Mouse (Mus musculus) heart, adult 2 months (tissue): ENCODE data around the gene Ascc1.
"Not testable (repeated sequence)": the region's sequence is repeated elsewhere in the genome, so short reads cannot be mapped to it uniquely, and the experiment has no call there.

Experiments used
- CTCF ChIP-seq: fragments of 200-600 bp; IDR thresholded peaks from 2 replicates; pipeline ENCODE4 v1.8.1; 2022; ENCODE audit warnings: antibody characterized with exemption, mild to moderate bottlenecking, moderate library complexity
- EP300 ChIP-seq: fragments of 200-500 bp; IDR thresholded peaks from 2 replicates; pipeline ENCODE4 v1.6.1; 2011; ENCODE audit warnings: low read depth, low read length, control low read depth; ENCODE audit not compliant: insufficient read depth
- POLR2A ChIP-seq: fragments of 200-500 bp; IDR thresholded peaks from 2 replicates; pipeline ENCODE4 v1.6.1; 2011; ENCODE audit warnings: mild to moderate bottlenecking, low read depth, low read length, control low read depth; ENCODE audit not compliant: insufficient read depth

- TF ChIP-seq EP300, POLR2A, CTCF: not testable (repeated sequence)
Measured at GRCm38 (mm10) chr10:60001663-60002062, 942 bp upstream of the Ascc1 start.
